Mouse (Mus musculus) cerebellum, adult (tissue): ENCODE results near the gene 1110004F10Rik.

Source experiments
- ATAC-seq: cut with Nextera tagmentation; 2 replicates; pipeline ENCODE4 v1.9.2; 2017; ENCODE audit warnings: mild to moderate bottlenecking, moderate library complexity, mixed read lengths; ENCODE audit not compliant: insufficient number of reproducible peaks, low FRiP score, low TSS enrichment

The 1110004F10Rik gene

DNA sequence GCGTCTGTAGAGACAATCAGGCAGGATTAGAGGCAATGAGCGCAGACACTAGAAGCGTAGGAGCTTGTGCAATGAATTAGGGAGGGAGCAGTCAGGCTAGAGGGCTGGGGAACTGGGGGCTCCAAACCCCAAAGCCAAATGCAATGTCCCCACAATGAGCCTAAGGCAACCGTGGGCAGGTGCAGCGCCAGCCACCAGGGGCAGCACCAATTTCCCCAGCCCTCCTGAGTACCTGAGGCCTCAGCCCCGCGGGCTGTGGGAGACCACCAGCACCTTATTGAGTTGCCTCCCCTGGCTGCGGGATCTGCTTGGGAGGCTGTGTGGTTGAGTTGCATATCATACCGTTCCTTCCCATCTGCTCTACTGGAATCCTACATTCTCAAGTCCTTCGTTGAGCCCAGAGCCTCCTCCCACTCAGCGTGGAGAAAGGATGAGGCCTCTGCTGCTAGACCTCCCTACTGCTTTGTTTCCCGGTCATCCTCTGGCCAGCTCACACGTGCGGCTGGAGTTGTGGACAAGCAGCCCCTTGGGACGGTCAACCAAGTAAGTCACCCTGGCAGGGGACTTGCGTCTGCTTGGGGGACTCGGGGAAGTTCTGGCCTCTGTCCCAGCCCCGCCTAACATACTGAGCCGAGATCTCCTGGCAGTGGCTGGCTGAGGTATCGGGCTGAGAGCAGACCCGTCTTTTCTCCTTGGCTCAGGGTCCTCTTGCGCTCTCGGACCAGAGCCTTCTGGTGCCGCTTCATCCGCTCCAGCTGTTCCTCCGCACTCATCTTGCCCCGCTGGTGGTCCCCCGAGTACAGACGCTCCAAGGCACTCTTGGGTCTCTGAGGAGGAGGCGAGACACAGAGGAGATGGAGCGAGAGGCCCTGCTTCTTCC is 95.5 kb downstream of the 1110004F10Rik start:
- ATAC-seq: no peak

DNA sequence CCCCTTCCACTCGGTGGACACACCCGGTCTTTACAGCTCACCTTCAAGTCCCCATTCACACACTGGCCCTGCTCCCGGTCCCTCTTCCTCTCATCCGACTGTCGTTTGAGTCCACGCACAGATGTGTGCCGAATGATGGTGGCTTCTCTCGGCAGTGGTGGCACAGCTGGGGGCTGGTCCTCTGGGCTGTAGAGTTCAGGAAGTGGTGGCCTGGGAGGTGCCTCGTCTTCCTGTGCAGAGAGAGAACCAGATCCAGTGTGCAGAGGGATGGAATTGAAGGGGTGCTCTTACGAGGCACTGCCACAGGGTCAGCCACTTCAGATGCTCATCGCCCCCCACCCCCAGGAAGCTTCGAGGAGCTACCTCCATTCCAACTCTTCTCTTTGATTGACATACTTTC is 98.0 kb downstream of the 1110004F10Rik start:
- ATAC-seq: no peak

DNA sequence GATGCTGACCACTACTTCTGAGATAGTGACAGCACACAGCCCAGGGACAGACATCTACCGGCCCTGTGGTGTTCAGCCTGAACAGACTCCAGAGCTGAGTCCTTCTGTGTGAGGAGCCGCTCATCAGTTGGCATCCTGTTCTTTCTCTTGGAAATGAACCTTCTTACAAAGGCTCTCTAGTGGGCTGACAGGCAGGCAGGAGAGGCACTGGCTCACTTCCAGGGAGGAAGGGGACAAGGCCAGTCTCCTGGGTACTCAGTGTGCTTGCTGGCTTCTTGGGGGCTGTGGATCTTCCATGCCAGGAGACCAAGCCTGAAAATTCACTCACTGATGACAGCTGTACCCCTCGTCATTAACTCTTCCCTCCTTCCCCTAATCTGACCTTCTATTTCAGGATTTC is 98.5 kb downstream of the 1110004F10Rik start:
- no peak for ATAC-seq

DNA sequence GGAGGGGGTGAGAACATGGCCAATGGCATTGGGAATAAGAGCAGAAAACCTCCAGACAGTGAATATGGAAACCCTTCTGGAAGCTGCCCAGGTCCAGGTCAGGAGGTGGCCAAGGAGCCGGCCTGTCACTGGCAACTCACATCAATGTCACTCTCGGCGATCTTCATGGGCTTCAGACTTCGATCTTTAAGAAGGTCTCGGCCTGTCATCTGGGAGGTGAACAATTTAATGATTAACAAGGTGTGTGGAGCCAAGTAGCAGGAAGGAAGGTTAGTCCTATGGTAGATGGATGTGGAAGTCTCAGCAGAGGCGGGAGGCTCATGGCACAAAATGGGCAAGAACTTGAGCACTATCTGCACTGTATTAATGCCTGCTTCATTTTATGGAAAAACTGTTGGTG is 105.8 kb downstream of the 1110004F10Rik start:
- ATAC-seq: no peak

DNA sequence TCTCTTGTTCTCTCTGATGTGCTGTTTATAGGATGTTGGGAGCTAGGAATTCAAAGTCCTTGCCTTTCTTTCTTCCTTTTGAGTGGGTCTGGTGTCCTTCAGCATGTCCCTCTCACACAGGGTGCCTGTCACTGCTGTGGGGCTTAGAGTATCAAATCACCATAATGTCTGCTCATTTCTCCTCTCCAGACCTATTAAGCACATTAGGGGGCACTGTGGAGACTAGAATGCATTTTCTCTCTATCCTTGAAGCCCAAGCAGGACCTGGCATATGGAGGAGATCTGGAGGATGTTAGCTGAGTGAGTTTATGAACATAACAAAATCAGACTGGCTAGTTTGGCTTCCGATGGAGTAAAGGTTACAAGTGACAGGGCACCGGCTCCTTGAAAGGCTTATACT is 107.9 kb downstream of the 1110004F10Rik start:
- no peak for ATAC-seq

DNA sequence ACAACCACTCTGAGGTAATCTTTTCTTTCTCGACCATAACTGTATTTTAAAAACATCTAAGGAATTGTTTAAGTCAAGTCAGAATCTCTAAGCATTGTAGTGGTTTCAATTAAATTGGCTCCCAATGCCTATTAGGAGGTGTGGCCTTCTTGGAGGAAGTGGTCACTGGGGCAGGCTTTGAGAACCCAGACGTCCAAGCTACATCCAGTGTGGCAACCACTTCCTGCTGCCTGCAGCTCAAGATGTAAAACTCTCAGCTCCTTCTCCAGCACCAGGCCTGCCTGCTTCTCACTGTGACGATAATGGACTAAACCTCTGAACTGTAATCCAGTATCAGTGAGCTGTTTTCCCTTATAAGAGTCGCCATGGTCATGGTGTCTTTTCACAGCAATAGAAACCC is 110.4 kb downstream of the 1110004F10Rik start:
- no peak for ATAC-seq

DNA sequence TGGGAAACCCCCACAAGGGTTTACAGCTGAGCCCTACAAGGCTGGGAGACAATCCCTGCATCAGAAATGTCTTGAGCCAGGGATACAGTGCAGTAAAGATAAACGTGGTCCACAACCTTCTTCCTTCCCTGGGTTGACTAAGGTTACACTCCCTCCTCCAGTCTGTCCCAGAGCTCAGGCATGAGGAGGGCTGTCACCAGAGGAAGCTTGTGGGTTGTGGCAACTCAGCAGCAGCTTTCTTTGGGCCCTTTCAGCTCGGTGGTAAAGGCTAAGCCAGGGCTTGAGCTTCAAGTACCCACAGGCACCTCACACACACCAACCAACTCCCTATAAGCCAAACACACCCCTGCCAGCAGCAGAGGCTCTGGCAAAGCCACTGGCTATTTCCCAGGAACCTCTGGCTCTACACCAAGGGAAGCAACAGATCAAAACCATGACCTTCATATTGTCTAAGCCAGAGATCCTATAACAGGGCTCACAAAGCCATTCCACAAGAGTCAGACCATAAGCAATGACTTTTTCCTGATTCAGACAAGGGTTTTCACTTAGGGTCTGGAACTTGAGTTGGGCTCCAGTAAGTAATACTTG is 114.7 kb downstream of the 1110004F10Rik start:
- no peak for ATAC-seq
